Mouse (Mus musculus): ENCODE measurements around the gene Gm26558. TPM values are rescaled to one million over a fixed set of nuclear protein-coding genes. Genes with fewer than 3 reads are reported as not detected.

Gene Gm26558
- total and polyA plus RNA-seq, 3 experiments: 0.24 to 0.81 TPM; not detected in 1

DNA sequence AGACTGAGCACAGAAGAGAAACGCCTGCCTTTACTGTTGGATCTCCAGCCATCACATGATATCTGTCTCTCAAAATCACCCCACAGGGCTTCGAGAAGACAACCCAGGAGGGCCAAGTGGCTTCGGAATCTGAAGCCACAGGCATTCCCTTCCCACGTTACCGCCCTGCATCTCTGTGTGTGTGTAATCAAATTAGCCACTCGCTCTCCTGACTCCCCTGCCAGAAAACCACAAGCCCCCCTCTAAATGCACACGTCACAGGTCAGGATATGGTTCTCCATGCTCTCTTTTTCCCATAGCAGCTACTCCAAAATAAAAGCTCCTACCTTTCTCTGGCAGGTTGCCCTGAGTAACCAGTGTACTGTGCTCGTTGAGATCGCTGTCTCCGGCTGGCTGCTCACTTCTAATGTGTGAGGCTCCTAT, 32.6 kb downstream of the Gm26558 start:
- Histone ChIP-seq H3K79me2 (ENCODE audit: control insufficient read depth, insufficient read depth, low read length, poor library complexity) (no peaks in the 10 kb centered on the region), H3K9ac (ENCODE audit: control insufficient read depth, low read depth, low read length, poor library complexity, severe bottlenecking) (no peak overlapping the region), H3K9me3 (replicated peaks; ENCODE audit: insufficient read depth, low read length) (no peaks in the 10 kb centered on the region), H3K4me3 (ENCODE audit: control insufficient read depth in 1 of 2, insufficient read depth in 1 of 2, low read depth in 2 of 2, low read length in 2 of 2) (no peak overlapping the region), H3K27ac (ENCODE audit: control insufficient read depth, low read depth, low read length) (no peak overlapping the region), H3K4me1 (ENCODE audit: control insufficient read depth in 1 of 2, insufficient read depth in 2 of 2, low read length in 2 of 2) (no peaks in the 10 kb centered on the region), H3K36me3 (ENCODE audit: control insufficient read depth in 1 of 2, insufficient read depth in 2 of 2, low read length in 2 of 2) (no peaks in the 10 kb centered on the region), H3K27me3 (ENCODE audit: control insufficient read depth in 1 of 2, insufficient read depth in 2 of 2, low read length in 2 of 2) (no peaks in the 10 kb centered on the region)
- TF ChIP-seq ZMIZ1 (IDR thresholded peaks at IDR 0.05; ENCODE audit: low read depth, low read length) (no peak), CHD1 (IDR thresholded peaks at IDR 0.05; ENCODE audit: low read depth, low read length) (no peak), KAT2A (conservative IDR thresholded peaks at IDR 0.05; ENCODE audit: low read depth, low read length) (no peak), POLR2A (IDR thresholded peaks at IDR 0.05; ENCODE audit: control insufficient read depth in 1 of 2, insufficient read depth in 1 of 2, low read depth in 1 of 2, low read length in 2 of 2, poor library complexity in 1 of 2) (no peak)
- no peak for DNase-seq (ENCODE audit: low read depth, low spot score)

DNA sequence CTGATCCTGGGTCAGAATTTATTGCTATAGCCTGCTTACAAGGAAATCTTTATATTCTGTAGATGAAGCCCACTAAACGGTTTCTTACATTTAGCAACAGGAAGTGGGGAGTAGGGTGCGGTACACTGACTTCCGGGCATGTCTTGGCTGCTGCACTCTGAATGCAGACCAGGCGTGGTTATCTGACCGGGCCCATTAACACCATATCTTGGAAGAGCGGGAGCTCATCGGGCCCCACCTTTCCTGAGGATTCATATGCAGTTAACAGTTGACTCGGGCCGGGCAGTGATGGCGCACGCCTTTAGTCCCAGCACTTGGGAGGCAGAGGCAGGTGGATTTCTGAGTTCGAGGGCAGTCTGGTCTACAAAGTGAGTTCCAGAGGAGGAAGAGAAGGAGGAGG, 33.5 kb downstream of the Gm26558 start:
- H3K4me3 ChIP-seq (ENCODE audit: control insufficient read depth in 1 of 2, insufficient read depth in 1 of 2, low read depth in 2 of 2, low read length in 2 of 2): no peak overlapping the region
- no peak overlapping the region for H3K9ac ChIP-seq (ENCODE audit: control insufficient read depth, low read depth, low read length, poor library complexity, severe bottlenecking)
- H3K9me3 ChIP-seq (replicated peaks; ENCODE audit: insufficient read depth, low read length): no peaks in the 10 kb centered on the region
- TF ChIP-seq USF2 (IDR thresholded peaks at IDR 0.05; ENCODE audit: borderline replicate concordance in 1 of 2, insufficient read depth in 1 of 2, low read depth in 1 of 2, low read length in 2 of 2) (no peak), POLR2A (IDR thresholded peaks at IDR 0.05; ENCODE audit: control insufficient read depth in 1 of 2, insufficient read depth in 1 of 2, low read depth in 1 of 2, low read length in 2 of 2, poor library complexity in 1 of 2) (no peak), RAD21 (IDR thresholded peaks at IDR 0.05; ENCODE audit: low read depth, low read length) (no peak), CHD1 (IDR thresholded peaks at IDR 0.05; ENCODE audit: low read depth, low read length) (no peak), ELF1 (IDR thresholded peaks at IDR 0.05; ENCODE audit: low read depth, low read length) (no peak), BHLHE40 (IDR thresholded peaks at IDR 0.05; ENCODE audit: borderline replicate concordance, low read depth, low read length) (no peak), CHD2 (IDR thresholded peaks at IDR 0.05; ENCODE audit: low read length) (no peak), ZNF384 (IDR thresholded peaks at IDR 0.05; ENCODE audit: low read depth, low read length) (no peak), RCOR1 (IDR thresholded peaks at IDR 0.05; ENCODE audit: low read depth, low read length) (no peak), E2F4 (IDR thresholded peaks at IDR 0.05; ENCODE audit: borderline replicate concordance, low read depth, low read length) (no peak), UBTF (IDR thresholded peaks at IDR 0.05; ENCODE audit: borderline replicate concordance, insufficient read depth, low read depth, low read length) (no peak), TBP (IDR thresholded peaks at IDR 0.05; ENCODE audit: low read depth, low read length) (no peak), HCFC1 (IDR thresholded peaks at IDR 0.05; ENCODE audit: low read depth, low read length) (no peak)
- H3K27ac ChIP-seq (ENCODE audit: control insufficient read depth, low read depth, low read length): no peak overlapping the region
- H3K36me3 ChIP-seq (ENCODE audit: control insufficient read depth in 1 of 2, insufficient read depth in 2 of 2, low read length in 2 of 2): no peaks in the 10 kb centered on the region
- no peaks in the 10 kb centered on the region for H3K79me2 ChIP-seq (ENCODE audit: control insufficient read depth, insufficient read depth, low read length, poor library complexity)
- no peak for DNase-seq (ENCODE audit: low read depth, low spot score)
- H3K27me3 ChIP-seq (ENCODE audit: control insufficient read depth in 1 of 2, insufficient read depth in 2 of 2, low read length in 2 of 2): no peaks in the 10 kb centered on the region
- no peaks in the 10 kb centered on the region for H3K4me1 ChIP-seq (ENCODE audit: control insufficient read depth in 1 of 2, insufficient read depth in 2 of 2, low read length in 2 of 2)
